Mouse (Mus musculus): ENCODE measurements at regions not wholly inside any gene's neighbourhood (a gene's known extent, or its start where the extent isn't known, plus 50 kb on each side); places are given as distances from the start of the nearest gene placed in this dataset.
A peak's percentile ranks its signal among the peaks of the same experiment; 100 is the strongest.
"Not testable (repeated sequence)": the region's sequence is repeated elsewhere in the genome, so short reads cannot be mapped to it uniquely, and the experiment has no call there.

DNA sequence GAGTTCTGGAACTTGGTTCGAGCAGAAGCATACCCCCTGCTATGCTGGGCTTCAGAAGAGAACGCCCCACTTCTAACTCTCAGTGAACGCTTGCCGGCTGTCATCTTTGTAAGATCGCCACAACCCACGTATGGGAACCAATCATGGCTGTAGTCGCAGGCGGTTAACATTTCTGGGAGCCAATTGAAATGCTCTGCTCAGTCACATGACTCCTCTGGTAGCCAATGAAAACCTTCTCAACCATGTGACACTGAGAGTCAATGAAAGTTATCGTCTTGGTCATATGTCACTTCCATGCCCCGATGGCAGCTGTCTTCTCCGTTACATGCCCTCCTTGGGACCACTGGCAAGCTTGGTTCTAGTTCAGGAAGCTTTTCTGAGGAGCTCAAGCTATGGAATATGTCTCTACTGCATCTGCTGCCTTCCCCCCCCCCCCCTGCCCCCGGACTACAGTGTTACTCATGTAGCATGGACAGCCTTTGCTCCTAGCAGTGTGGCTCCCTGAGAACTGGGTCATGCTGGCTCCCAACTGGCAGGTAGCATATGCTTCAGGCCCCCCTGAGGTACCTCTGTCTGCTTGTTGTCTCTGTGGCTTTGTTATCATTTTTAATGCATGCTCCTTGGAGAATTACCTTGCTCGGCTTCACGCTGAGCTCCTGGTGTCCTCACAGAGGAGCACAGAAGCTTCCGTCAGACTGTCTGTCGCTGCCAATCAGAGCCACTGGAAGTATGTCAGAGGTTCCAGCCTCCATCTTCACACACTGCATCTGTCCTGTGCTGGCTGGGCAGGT, 122.3 kb upstream of the Ajap1 start:
- DNase-seq (ENCODE audit: low spot score in 2 of 2), result no peak

DNA sequence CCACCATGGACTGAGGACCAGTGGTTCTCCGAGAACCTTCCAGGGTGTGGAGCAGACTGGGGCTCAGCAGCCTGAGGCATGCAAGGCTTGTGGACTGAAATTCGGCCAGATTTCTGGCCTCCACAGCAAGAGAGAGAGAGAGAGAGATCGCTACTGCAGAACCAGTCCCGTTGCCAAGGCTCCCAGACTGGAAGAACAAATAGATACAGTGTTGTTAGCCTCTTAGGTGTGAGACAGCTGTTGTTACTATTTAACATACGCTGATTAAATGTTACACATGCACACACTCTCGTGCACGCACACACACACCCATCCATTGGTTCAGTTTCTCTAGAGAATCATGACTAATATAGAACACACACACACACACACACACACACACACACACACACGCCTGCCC, 133.4 kb upstream of the Ajap1 start:
- peak; percentile 8 to 28 for DNase-seq (ENCODE audit: low spot score in 2 of 2)

DNA sequence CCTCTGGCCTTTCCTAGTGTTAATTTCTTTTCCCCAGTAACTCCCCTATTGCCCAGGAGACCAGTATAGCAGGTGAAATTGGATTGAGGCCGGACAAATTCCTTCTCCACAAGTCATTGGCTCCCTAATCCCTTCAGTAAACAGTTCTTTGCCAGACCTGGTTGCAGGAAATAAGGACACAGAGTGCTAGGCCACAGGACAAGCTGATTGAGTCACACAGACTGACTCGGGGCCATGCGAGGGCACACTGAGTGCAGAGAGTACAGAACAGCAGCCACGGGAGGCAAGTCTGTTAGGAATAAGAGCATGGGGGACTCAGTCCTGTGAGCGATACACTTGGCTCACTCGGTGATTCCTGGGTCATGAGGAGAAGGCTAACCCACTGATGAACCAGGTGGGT, 134.3 kb upstream of the Ajap1 start:
- no peak for DNase-seq (ENCODE audit: low spot score in 2 of 2)

DNA sequence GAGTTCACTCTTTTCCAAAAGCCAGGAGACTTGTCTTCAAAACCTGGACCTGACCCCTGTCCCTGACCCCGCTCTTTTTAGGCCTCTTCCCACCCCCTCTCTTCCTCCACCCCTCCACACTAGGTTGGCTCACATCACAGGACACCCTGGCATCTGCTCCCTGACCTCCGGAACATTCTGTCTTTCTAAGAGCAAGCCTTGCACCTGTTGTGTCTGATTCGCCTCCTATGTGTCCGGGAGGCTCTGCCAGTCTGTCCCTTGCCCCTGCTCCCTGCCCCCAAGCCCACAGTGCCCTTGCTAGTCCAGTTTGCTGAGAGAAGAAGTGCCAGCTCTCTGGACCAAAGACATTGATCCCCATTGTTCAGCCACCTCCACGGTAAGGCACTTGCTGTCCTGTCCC, 138.3 kb upstream of the Ajap1 start:
- no peak for DNase-seq (ENCODE audit: low spot score in 2 of 2)

DNA sequence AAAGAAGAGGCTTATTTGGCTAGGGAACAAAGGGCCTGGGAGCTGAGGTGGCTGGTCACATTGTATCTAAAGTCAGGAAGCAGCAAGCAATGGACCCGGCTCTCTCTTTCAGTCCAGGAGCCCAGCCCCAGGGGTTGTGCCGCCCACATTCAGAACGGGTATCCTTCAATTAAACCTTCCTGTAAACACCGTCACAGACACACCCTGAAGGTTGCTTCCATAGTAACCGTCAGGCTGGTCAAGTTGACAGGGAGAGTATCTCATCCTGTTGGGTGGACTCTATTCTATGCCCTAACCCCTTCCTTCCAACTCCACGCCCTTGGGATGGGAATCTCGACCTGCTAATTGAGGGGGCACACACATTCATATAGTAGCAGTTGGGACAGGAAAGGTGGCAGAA, 148.6 kb upstream of the Ajap1 start:
- no peak for DNase-seq (ENCODE audit: low spot score in 2 of 2)

DNA sequence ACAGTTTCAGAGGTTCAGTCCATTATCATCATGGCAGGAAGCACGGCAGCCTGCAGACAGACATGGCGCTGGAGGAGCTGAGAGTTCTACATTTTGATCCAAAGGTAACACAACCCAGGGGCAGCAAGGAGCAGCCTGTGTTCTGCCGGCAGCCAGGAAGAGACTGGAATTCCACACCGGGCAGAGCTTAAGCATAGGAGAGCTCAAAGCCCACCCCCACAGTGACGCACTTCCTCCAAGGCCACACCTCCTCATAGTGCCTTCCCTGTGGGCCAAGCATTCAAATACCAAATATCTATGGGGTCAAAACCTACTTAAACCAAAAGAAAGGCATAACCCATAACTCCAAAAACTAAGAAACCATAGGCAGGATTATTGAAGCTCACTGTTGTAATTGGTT, 149.4 kb upstream of the Ajap1 start:
- no peak for DNase-seq (ENCODE audit: low spot score in 2 of 2)

DNA sequence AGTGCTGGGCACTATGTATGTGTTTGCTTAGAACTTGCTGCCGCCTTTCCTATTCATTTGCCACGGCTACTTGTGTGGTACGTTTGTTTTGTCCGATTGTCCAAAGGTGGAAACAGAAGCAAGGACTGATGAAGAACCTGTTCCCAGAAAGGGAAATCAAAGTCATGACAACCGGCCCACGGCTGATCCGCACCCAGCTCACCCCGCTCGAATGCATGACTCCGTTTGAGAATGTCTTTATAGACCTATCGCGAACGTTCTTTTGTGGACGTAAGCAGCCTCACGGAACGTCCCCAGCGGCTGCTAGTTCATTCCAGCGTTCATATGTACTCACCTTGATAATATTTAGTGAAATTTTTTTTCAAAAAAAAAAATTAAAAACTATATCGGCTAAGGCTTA, 149.9 kb upstream of the Ajap1 start:
- no peak for DNase-seq (ENCODE audit: low spot score in 2 of 2)

DNA sequence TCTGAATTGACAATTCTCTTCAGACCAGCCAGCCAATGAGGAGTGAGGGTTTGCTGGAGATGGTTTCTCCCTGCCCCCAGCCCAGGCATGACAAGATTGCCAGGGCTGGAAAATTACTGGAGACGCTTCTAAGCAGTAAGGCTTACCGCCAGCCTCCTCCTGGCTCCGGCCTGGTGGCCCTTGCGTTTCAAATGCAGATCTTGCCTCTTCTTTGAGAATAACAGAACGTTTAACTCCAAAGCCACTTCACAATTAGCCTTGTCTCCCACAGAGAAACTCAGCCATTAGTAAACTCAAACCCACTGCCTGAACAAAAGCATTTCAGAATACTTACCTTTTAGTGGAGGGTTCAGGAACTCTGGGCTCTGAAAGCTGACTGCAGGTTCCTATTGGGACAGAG, 150.6 kb upstream of the Ajap1 start:
- peak in 1 of 2 experiments; percentile 28 for DNase-seq (ENCODE audit: low spot score in 2 of 2)

DNA sequence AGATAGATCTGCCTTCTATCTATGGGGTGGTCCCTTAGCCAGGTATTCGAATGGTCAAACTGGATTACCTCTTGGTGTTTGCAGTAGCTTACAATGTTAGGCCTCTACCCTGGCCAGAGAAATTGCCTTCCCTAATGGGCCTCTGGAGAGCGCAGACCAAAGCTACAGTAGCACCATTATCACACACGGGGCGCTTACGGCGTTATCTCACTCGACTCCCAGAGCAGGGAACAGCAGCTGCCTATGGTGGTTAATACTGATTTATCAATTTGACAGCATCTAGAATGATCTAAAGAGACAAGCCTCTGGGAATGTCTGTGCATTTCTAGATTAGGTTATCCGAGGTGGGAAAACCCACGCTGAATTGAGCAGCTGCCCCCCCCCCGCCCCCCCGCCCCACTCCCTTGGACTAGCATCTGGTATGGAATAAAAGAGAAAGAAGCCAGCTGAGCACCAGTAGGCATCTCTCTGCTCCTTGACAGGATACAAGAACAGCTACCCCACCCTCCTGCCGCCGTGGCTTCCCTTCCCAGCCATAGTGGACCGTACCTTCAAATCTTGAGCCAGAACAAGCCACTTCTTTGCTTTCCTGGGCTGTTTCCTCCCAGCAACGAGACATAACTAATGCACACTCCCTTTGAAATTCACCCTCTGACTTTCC, 151.7 kb upstream of the Ajap1 start:
- DNase-seq (ENCODE audit: low spot score in 2 of 2), result no peak

DNA sequence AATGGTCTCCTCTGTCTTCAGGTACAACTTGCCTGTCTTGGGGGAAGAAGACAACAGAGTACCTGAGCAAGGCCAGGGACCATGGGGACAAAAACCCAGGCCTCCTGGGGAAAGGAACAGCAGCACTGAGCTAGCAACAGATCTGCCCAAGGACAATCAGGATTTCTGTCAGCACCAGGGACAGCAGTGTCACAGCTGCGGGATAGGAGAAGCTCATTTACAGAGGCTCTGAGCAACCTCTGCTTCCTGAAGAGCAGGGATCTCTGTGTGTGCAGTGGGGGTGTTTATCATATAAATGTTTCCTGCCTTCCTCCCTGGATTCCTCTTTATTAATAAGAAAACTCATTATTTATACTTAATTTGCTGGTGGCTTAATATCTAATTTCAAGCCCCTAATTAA, 155.4 kb upstream of the Ajap1 start:
- DNase-seq (ENCODE audit: low spot score in 2 of 2), result no peak

DNA sequence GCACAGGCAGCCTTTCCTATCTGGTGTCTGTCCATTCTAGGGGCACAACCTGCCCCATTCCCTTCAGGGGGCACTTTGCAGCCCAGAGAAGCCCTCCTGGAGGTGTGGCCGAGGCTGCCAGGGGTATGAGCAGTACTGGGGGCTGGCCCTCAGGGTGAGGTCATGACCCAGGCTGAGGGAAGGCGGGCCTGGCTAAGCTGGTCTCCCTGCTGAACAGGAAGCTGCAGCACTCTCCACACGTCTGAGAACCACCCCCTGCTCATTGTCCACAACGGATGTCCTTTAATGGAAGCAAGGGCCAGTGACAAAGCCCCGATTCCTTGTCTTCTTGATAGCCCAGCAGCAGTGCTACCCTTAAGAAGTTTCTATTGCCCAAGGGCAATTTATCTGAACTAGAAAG, 169.2 kb upstream of the Ajap1 start:
- no peak for DNase-seq (ENCODE audit: low spot score in 2 of 2)

DNA sequence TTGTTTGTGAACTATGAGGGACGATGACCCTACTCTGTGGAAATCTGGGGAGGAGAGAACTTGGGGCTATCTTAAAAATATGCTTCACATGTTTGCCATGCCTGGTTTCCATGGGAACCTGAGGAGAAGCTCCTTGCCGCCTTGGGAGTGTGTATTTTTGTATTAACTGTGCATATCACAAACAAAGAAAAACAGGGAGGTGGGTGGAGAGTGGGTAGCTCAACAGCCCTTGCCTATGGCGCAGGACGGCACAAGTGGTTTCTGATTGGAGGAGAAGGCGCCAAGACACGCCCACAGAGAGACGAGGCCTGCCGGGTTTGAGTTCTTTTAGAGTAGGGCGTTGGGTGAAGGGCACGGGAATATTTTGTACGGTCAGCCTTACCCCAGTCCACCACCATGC, 170.2 kb upstream of the Ajap1 start:
- DNase-seq (ENCODE audit: low spot score in 2 of 2), result peak in 1 of 2 experiments; percentile 34

DNA sequence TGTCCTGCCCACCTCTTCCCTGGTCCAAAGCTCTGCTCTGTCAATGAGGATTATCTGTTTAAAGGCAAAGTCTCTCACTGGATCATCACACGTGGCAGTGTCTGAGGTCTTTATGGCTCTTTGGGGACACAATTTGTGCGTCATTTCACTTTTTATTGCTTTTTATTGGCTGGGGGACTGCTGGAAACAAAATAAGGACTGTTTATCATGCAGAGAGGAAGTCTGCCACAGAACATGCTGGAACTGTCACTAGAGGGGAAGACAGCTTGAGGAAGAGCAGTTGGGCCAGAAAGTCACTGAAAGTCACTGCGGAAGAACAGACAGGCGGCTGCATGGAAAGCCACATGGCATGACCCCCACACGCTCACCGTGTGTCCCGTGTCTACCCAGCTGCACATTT, 180.1 kb upstream of the Ajap1 start:
- no peak for DNase-seq (ENCODE audit: low spot score in 2 of 2)

DNA sequence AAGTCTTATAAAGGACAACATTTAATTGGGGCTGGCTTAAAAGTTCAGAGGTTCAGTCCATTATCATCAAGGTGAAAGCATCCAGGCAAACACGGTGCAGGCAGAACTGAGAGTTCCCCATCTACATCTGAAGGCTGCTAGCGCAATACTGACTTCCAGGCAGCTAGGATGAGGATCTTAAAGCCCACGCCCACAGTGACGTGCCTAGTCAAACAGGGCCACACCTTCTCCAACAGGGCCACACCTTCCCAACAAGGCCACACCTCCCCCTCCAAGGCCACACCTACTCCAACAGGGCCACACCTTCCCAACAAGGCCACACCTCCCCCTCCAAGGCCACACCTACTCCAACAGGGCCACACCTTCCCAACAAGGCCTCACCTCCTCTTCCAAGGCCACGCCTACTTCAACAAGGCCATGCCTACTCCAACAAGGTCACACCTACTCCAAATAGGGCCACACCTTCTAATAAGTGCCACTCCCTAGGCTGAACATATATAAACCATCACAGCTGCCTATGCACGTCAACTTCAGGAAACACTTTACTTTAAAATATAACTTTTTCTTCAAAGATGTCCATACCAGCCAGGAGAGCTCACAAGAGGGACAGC, 184.1 kb upstream of the Ajap1 start:
- DNase-seq (ENCODE audit: low spot score in 2 of 2), result not testable (repeated sequence)

DNA sequence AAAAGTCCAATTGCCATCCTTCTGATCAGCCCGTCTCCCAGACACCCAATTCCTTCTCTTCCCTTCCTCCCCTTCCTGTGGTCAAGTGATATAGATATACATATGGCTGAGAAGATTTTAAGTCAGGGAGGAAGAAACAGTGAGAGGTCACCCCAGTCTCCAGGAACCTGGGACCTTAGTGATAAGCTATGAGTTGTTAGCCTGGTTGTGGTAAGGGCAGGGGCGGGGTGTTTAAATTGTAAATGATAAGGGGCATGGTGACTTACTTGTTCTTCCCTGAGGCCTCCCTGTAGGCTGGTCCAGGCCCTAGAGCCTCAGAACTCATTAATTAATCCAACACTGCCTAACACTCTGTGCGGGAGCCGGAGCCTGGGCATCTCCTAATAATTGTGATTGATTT, 186.5 kb upstream of the Ajap1 start:
- DNase-seq (ENCODE audit: low spot score in 2 of 2), result no peak

DNA sequence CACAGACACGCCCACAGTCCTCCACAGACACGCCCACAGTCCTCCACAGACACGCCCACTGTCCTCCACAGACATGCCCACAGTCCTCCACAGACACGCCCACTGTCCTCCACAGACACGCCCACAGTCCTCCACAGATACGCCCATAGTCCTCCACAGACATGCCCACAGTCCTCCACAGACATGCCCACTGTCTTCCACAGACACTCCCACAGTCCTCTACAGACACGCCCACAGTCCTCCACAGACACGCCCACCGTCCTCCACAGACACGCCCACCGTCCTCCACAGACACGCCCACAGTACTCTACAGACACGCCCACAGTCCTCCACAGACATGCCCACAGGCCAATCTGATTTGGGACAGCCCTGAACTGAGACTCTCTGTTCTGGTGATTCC, 187.6 kb upstream of the Ajap1 start:
- no peak for DNase-seq (ENCODE audit: low spot score in 2 of 2)

DNA sequence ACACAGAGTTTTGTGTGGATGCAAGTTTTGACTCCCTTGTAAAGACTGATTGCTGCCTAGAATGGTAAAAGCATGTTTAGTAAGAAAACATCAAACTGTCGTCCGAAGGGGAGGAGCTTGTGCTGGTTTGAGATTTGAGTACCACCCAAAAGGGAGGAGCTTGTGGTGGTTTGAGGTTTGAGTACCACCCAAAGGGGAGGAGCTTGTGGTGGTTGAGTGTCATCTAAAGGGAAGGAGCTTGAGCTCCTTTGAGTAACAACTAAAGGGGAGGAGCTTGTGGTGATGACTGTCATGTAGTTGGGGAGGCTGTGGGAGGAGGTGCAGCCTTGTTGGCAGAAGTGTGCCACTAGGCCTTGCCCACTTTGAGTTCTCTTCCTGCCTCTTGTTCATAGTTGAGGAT, 192.8 kb upstream of the Ajap1 start:
- no peak for DNase-seq (ENCODE audit: low spot score in 2 of 2)

DNA sequence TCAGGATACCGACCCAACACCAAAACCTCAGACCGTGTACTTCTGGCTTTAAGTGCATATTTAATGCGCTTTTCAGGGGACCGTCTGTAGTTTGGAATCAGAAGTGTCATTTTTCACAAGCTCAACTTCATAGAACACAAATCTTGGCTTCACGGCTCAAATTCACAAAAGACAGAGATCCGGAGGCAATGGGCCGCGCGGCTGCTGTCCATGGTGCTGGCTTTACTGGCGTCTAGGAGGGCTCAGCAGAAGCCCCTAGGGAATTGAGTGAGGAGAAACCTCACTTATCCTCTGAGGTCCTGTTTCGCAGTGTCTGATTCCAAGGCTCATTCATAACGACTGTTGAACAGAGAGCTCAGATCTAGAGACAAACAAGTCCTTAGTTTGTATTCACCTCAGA, 196.5 kb upstream of the Ajap1 start:
- DNase-seq (ENCODE audit: low spot score in 2 of 2), result no peak

DNA sequence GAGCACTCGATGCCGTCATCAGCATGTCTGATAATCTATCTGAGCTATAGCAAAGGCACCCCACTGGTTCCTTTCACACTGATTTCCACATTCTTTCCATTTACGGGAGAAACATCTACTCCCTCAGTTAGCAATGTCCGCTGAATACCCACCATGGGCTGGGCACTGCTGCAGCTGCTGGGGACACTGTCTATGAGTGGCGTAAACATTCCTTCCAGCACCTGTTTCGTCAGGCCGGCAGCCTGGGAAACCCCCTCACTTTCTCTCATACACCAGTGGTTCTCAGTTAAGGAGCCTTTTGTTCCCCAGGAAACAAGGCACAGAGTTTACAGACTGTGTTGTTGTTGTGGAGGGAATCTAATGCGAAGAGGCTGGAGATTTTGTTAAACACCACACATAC, 205.8 kb upstream of the Ajap1 start:
- DNase-seq (ENCODE audit: low spot score in 2 of 2), result no peak

DNA sequence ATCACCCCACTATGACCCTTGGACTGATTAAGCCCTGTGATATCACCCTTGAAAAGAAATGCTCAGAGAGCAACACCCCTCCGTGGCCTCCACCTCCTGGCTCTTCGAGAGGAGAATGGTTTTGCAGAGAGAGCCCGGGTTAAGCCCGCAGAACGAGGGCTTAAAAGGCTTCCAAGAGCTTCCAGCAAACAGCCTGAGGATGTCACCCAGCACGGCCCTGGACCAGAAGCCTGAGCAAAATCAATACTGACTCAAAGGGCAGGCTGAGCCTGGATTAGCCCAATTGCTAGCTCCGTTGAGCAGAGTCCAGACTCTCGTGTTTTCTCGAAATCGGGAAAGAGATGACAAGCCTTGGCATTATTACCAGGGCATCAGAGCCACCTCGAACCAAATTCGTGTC, 211.3 kb upstream of the Ajap1 start:
- no peak for DNase-seq (ENCODE audit: low spot score in 2 of 2)

DNA sequence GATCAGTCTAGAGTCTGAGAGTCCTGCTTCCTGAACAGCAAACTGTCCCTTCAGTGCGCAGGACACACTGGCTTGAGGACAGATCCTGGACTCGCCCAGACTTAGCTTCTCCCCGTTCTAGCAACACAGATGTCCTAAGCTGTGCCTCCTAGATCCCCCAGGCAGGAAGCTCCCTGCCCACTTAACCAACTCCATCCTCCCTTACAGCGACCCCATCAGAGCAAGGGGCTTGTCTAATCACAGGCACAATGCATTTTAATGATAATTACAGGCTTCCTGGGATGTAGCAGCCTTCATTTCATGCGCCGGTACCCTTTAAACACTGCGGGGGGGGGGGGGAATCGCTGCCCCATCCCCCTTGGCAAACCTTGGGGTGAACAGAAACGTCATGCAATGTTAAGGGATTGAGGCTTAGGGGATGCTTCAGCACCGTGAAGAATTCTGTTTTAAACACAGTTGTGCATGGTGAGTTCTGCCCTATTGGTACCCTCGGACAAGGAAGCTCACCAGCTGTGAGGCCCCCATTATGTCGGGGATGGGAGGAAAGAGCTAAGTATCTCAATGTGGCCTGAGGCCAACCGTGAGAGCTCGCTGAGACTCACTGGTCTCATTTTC, 213.9 kb upstream of the Ajap1 start:
- no peak for DNase-seq (ENCODE audit: low spot score in 2 of 2)

DNA sequence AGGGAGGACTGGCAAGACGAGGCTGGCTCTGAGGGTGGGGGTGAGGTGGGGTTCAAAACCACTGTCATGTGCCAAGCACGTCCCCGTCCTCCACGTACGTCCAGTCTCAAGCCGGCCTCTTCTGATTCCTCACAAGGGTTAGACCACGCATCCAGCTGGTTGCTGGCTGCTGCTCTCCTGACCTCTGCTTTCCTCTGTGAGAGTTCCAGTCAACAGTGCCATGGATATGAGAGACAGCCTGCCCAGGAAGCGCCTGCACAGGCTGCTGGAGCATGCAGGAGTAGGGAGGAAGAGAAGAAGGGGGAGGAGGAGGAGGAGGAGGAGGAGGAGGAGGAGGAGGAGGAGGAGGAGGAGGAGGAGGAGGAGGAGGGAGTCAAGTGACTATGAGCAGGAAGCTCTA, 224.6 kb upstream of the Ajap1 start:
- DNase-seq (ENCODE audit: low spot score in 2 of 2), result no peak
